Mouse (Mus musculus): Measurements from ENCODE around the gene Afg1l. TPM values are rescaled to one million over a fixed set of nuclear protein-coding genes. Genes with fewer than 3 reads are reported as not detected.

Afg1l gene
- polyA plus RNA-seq, 1 experiment from 2014 or later: 7.9 TPM

- 76% methylated on average over 5 of the region's 5 CpGs for WGBS
- Histone ChIP-seq H3K27ac (replicated peaks) (0 out of 2 replicates have a peak overlapping the region, but pooled peaks have one; percentile 2), H3K9me3 (replicated peaks) (no peaks in the 10 kb centered on the region), H3K36me3 (no peaks in the 10 kb centered on the region), H3K4me1 (peaks cover 10% of the 10 kb centered on the region; the same call in 1 of the 2 replicates), H3K9ac (no peak overlapping the region), H3K4me3 (replicated peaks) (no peak overlapping the region), H3K27me3 (no peaks in the 10 kb centered on the region), H3K4me2 (replicated peaks) (no peak overlapping the region)
- no peak for ATAC-seq (ENCODE audit: insufficient number of reproducible peaks, low FRiP score, low TSS enrichment, low read depth)
Observed at GRCm38 (mm10) chr10:42347986-42348385, 130.4 kb downstream of the Afg1l start.

GRCm38 (mm10) chr10:42347127-42347526, 131.2 kb downstream of the Afg1l start:
- 0 out of 2 replicates have a peak, but pooled peaks have one; percentile 11 for ATAC-seq (ENCODE audit: insufficient number of reproducible peaks, low FRiP score, low TSS enrichment, low read depth)
- no peak overlapping the region for H3K4me2 ChIP-seq (replicated peaks)
- 35% methylated on average over 5 of the region's 5 CpGs for WGBS
- no peaks in the 10 kb centered on the region for H3K27me3 ChIP-seq
- no peaks in the 10 kb centered on the region for H3K36me3 ChIP-seq
- H3K4me1 ChIP-seq: peaks cover 10% of the 10 kb centered on the region; the same call in 1 of the 2 replicates
- H3K27ac ChIP-seq (replicated peaks): peak overlapping the region; percentile 65
- no peak overlapping the region for H3K9ac ChIP-seq
- H3K9me3 ChIP-seq (replicated peaks): no peaks in the 10 kb centered on the region
- H3K4me3 ChIP-seq (replicated peaks): no peak overlapping the region

- Histone ChIP-seq H3K36me3 (no peaks in the 10 kb centered on the region), H3K27ac (replicated peaks) (peak overlapping the region; percentile 77), H3K4me2 (replicated peaks) (no peak overlapping the region), H3K27me3 (no peaks in the 10 kb centered on the region), H3K4me1 (peaks cover 10% of the 10 kb centered on the region; the same call in 1 of the 2 replicates), H3K9me3 (replicated peaks) (no peaks in the 10 kb centered on the region), H3K9ac (no peak overlapping the region), H3K4me3 (replicated peaks) (no peak overlapping the region)
- ATAC-seq (ENCODE audit: insufficient number of reproducible peaks, low FRiP score, low TSS enrichment, low read depth): no peak; the same call in 1 of the 2 replicates
- whole genome bisulfite sequencing: 44% methylated on average over 12 of the region's 12 CpGs
Observed at GRCm38 (mm10) chr10:42346179-42346877, 132.0 kb downstream of the Afg1l start.

- H3K9ac ChIP-seq: no peak overlapping the region
Observed at GRCm38 (mm10) chr10:42342714-42343113, 135.7 kb downstream of the Afg1l start.

GRCm38 (mm10) chr10:42341815-42342457, 136.4 kb downstream of the Afg1l start:
- no peak overlapping the region for H3K27ac ChIP-seq (replicated peaks)
- H3K9ac ChIP-seq: no peak overlapping the region
- H3K4me3 ChIP-seq (replicated peaks): no peak overlapping the region
- peaks cover 5% of the 10 kb centered on the region; the same call in 1 of the 2 replicates for H3K4me1 ChIP-seq
- no peaks in the 10 kb centered on the region for H3K27me3 ChIP-seq
- no peaks in the 10 kb centered on the region for H3K36me3 ChIP-seq
- 84% methylated on average over 11 of the region's 11 CpGs for WGBS
- ATAC-seq (ENCODE audit: insufficient number of reproducible peaks, low FRiP score, low TSS enrichment, low read depth): no peak
- H3K9me3 ChIP-seq (replicated peaks): no peaks in the 10 kb centered on the region
- no peak overlapping the region for H3K4me2 ChIP-seq (replicated peaks)

More at GRCm38 (mm10) chr10:42342714-42343113, 135.7 kb downstream of the Afg1l start:
- Histone ChIP-seq H3K4me1 (peaks cover 10% of the 10 kb centered on the region; the same call in 1 of the 2 replicates), H3K27ac (replicated peaks) (no peak overlapping the region), H3K36me3 (no peaks in the 10 kb centered on the region), H3K4me3 (replicated peaks) (no peak overlapping the region), H3K4me2 (replicated peaks) (no peak overlapping the region), H3K9me3 (replicated peaks) (no peaks in the 10 kb centered on the region), H3K27me3 (no peaks in the 10 kb centered on the region)
- 94% methylated on average over 5 of the region's 5 CpGs for WGBS
- ATAC-seq (ENCODE audit: insufficient number of reproducible peaks, low FRiP score, low TSS enrichment, low read depth): no peak

GRCm38 (mm10) chr10:42340426-42340793, 138.0 kb downstream of the Afg1l start:
- Histone ChIP-seq H3K9me3 (replicated peaks) (no peaks in the 10 kb centered on the region), H3K4me3 (replicated peaks) (no peak overlapping the region), H3K4me2 (replicated peaks) (no peak overlapping the region), H3K27ac (replicated peaks) (no peak overlapping the region), H3K36me3 (no peaks in the 10 kb centered on the region), H3K4me1 (no peaks in the 10 kb centered on the region), H3K27me3 (no peaks in the 10 kb centered on the region), H3K9ac (no peak overlapping the region)
- no peak for ATAC-seq (ENCODE audit: insufficient number of reproducible peaks, low FRiP score, low TSS enrichment, low read depth)
- WGBS: 56% methylated on average over 6 of the region's 6 CpGs

- 70% methylated on average over 8 of the region's 8 CpGs for WGBS
- H3K4me1 ChIP-seq: no peaks in the 10 kb centered on the region
- ATAC-seq (ENCODE audit: insufficient number of reproducible peaks, low FRiP score, low TSS enrichment, low read depth): no peak
- no peaks in the 10 kb centered on the region for H3K36me3 ChIP-seq
- H3K9ac ChIP-seq: no peak overlapping the region
- H3K4me2 ChIP-seq (replicated peaks): no peak overlapping the region
- no peak overlapping the region for H3K4me3 ChIP-seq (replicated peaks)
- no peaks in the 10 kb centered on the region for H3K9me3 ChIP-seq (replicated peaks)
- H3K27ac ChIP-seq (replicated peaks): no peak overlapping the region
- H3K27me3 ChIP-seq: no peaks in the 10 kb centered on the region
Observed at GRCm38 (mm10) chr10:42339773-42340425, 138.5 kb downstream of the Afg1l start.

- WGBS: 76% methylated on average over 9 of the region's 9 CpGs
- Histone ChIP-seq H3K27ac (replicated peaks) (no peak overlapping the region), H3K4me3 (replicated peaks) (no peak overlapping the region), H3K4me2 (replicated peaks) (no peak overlapping the region), H3K9ac (no peak overlapping the region), H3K27me3 (no peaks in the 10 kb centered on the region), H3K9me3 (replicated peaks) (no peaks in the 10 kb centered on the region), H3K36me3 (no peaks in the 10 kb centered on the region), H3K4me1 (no peaks in the 10 kb centered on the region)
- ATAC-seq (ENCODE audit: insufficient number of reproducible peaks, low FRiP score, low TSS enrichment, low read depth): no peak
Observed at GRCm38 (mm10) chr10:42338456-42338855, 139.9 kb downstream of the Afg1l start.

GRCm38 (mm10) chr10:42327576-42327975, 150.8 kb downstream of the Afg1l start:
- ATAC-seq (ENCODE audit: insufficient number of reproducible peaks, low FRiP score, low TSS enrichment, low read depth): no peak
- no peak overlapping the region for H3K9ac ChIP-seq
- H3K4me3 ChIP-seq (replicated peaks): no peak overlapping the region
- H3K27me3 ChIP-seq: no peaks in the 10 kb centered on the region
- 60% methylated on average over 8 of the region's 8 CpGs for WGBS
- H3K9me3 ChIP-seq (replicated peaks): no peaks in the 10 kb centered on the region
- no peak overlapping the region for H3K4me2 ChIP-seq (replicated peaks)
- no peaks in the 10 kb centered on the region for H3K36me3 ChIP-seq
- H3K27ac ChIP-seq (replicated peaks): no peak overlapping the region
- H3K4me1 ChIP-seq: no peaks in the 10 kb centered on the region

- no peak for ATAC-seq (ENCODE audit: insufficient number of reproducible peaks, low FRiP score, low TSS enrichment, low read depth)
- Histone ChIP-seq H3K36me3 (no peaks in the 10 kb centered on the region), H3K9ac (no peak overlapping the region), H3K4me3 (replicated peaks) (no peak overlapping the region), H3K27me3 (no peaks in the 10 kb centered on the region), H3K4me1 (no peaks in the 10 kb centered on the region), H3K27ac (replicated peaks) (no peak overlapping the region), H3K9me3 (replicated peaks) (no peaks in the 10 kb centered on the region), H3K4me2 (replicated peaks) (no peak overlapping the region)
- WGBS: 87% methylated on average over 10 of the region's 10 CpGs
Observed at GRCm38 (mm10) chr10:42325305-42325704, 153.1 kb downstream of the Afg1l start.

- Histone ChIP-seq H3K9ac (no peak overlapping the region), H3K4me1 (no peaks in the 10 kb centered on the region), H3K27me3 (no peaks in the 10 kb centered on the region), H3K9me3 (replicated peaks) (no peaks in the 10 kb centered on the region), H3K27ac (replicated peaks) (no peak overlapping the region), H3K36me3 (no peaks in the 10 kb centered on the region), H3K4me2 (replicated peaks) (no peak overlapping the region), H3K4me3 (replicated peaks) (no peak overlapping the region)
- no peak for ATAC-seq (ENCODE audit: insufficient number of reproducible peaks, low FRiP score, low TSS enrichment, low read depth)
Observed at GRCm38 (mm10) chr10:42323978-42324377, 154.4 kb downstream of the Afg1l start.
